Mouse (Mus musculus): ENCODE measurements around the gene Ccdc38. TPM values are rescaled to one million over a fixed set of nuclear protein-coding genes. Genes with fewer than 3 reads are reported as not detected.
"Not testable (repeated sequence)": the region's sequence is repeated elsewhere in the genome, so short reads cannot be mapped to it uniquely, and the experiment has no call there.

Gene Ccdc38
- total RNA-seq, 2 experiments from 2014 or later = not detected

- DNase-seq (ENCODE audit: low spot score in 2 of 2) = peak; percentile 70
Observed at GRCm38 (mm10) chr10:93548991-93549390, 8.6 kb downstream of the Ccdc38 start.

GRCm38 (mm10) chr10:93549821-93550220 lies 9.4 kb downstream of the Ccdc38 start:
- no peak for DNase-seq (ENCODE audit: low spot score in 2 of 2)

GRCm38 (mm10) chr10:93552596-93552995 lies 12.2 kb downstream of the Ccdc38 start:
- no peak for DNase-seq (ENCODE audit: low spot score in 2 of 2)

GRCm38 (mm10) chr10:93557971-93558370 lies 17.5 kb downstream of the Ccdc38 start:
- DNase-seq (ENCODE audit: low spot score in 2 of 2) = not testable (repeated sequence)

GRCm38 (mm10) chr10:93559786-93560185 lies 19.4 kb downstream of the Ccdc38 start:
- DNase-seq (ENCODE audit: low spot score in 2 of 2) = peak in 1 of 2 experiments; percentile 30

- DNase-seq (ENCODE audit: low spot score in 2 of 2) = no peak
Observed at GRCm38 (mm10) chr10:93564518-93565090, 24.2 kb downstream of the Ccdc38 start.

- DNase-seq (ENCODE audit: low spot score in 2 of 2) = no peak
Observed at GRCm38 (mm10) chr10:93567066-93567465, 26.6 kb downstream of the Ccdc38 start.

GRCm38 (mm10) chr10:93567841-93568566 lies 27.6 kb downstream of the Ccdc38 start:
- DNase-seq (ENCODE audit: low spot score in 2 of 2) = no peak

- DNase-seq (ENCODE audit: low spot score in 2 of 2) = no peak
Observed at GRCm38 (mm10) chr10:93568671-93569070, 28.2 kb downstream of the Ccdc38 start.

GRCm38 (mm10) chr10:93572209-93572608 lies 31.8 kb downstream of the Ccdc38 start:
- no peak for DNase-seq (ENCODE audit: low spot score in 2 of 2)

GRCm38 (mm10) chr10:93574966-93575365 lies 34.5 kb downstream of the Ccdc38 start:
- DNase-seq (ENCODE audit: low spot score in 2 of 2) = no peak

- no peak for DNase-seq (ENCODE audit: low spot score in 2 of 2)
Observed at GRCm38 (mm10) chr10:93575960-93576359, 35.5 kb downstream of the Ccdc38 start.

GRCm38 (mm10) chr10:93577271-93577886 lies 36.9 kb downstream of the Ccdc38 start:
- DNase-seq (ENCODE audit: low spot score in 2 of 2) = peak; percentile 71 to 74

GRCm38 (mm10) chr10:93588796-93589195 lies 48.4 kb downstream of the Ccdc38 start:
- no peak for DNase-seq (ENCODE audit: low spot score in 2 of 2)

- peak; percentile 89 to 92 for DNase-seq (ENCODE audit: low spot score in 2 of 2)
Observed at GRCm38 (mm10) chr10:93589281-93589848, 48.9 kb downstream of the Ccdc38 start, which contains the start of gene Snrpf. TSS of gene Snrpf (minus strand) at chr10:93589706.

GRCm38 (mm10) chr10:93592456-93592855 lies 52.0 kb downstream of the Ccdc38 start:
- DNase-seq (ENCODE audit: low spot score in 2 of 2) = peak in 1 of 2 experiments; percentile 26

GRCm38 (mm10) chr10:93594022-93594482 lies 53.6 kb downstream of the Ccdc38 start:
- DNase-seq (ENCODE audit: low spot score in 2 of 2) = peak; percentile 76 to 80

- peak in 1 of 2 experiments; percentile 28 for DNase-seq (ENCODE audit: low spot score in 2 of 2)
Observed at GRCm38 (mm10) chr10:93595831-93596230, 55.4 kb downstream of the Ccdc38 start.

GRCm38 (mm10) chr10:93596641-93597040 lies 56.2 kb downstream of the Ccdc38 start:
- DNase-seq (ENCODE audit: low spot score in 2 of 2) = no peak

GRCm38 (mm10) chr10:93602309-93602708 lies 61.9 kb downstream of the Ccdc38 start:
- no peak for DNase-seq (ENCODE audit: low spot score in 2 of 2)

- DNase-seq (ENCODE audit: low spot score in 2 of 2) = no peak
Observed at GRCm38 (mm10) chr10:93603256-93603655, 62.8 kb downstream of the Ccdc38 start.

- no peak for DNase-seq (ENCODE audit: low spot score in 2 of 2)
Observed at GRCm38 (mm10) chr10:93606326-93606725, 65.9 kb downstream of the Ccdc38 start.

Data from adrenal gland, adult 18-20 months (tissue).